Mouse (Mus musculus) neural tube, embryonic 10.5 days (tissue): ENCODE results near the gene Itpr2.

Source experiments
- DNase-seq: peaks from one replicate; pipeline ENCODE4 v3.0.0-alpha.2; 2017; ENCODE audit warnings: low spot score; ENCODE audit errors: extremely low spot score

Itpr2 gene

DNA sequence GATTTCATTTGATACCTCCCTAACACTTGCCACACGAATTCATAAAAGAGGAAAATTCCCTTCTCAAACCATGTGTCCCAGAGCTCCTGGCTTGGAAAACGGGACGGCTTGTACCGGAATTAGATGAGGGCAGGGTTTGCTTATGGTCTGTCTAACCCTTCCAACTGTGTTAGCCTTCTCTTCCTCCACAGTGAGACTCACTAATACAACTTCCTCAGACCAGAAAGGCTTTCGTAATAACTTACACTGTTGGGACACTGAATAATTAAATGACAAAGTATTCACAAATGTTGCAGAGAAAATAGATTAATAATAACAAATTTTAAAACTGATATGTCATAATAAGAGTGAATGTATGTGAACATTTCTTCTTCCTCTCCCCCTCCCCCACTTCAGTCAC is 187.7 kb downstream of the Itpr2 start:
- no peak for DNase-seq

GRCm38 (mm10) chr6:146313396-146313795 is 188.6 kb downstream of the Itpr2 start:
- no peak for DNase-seq

DNA sequence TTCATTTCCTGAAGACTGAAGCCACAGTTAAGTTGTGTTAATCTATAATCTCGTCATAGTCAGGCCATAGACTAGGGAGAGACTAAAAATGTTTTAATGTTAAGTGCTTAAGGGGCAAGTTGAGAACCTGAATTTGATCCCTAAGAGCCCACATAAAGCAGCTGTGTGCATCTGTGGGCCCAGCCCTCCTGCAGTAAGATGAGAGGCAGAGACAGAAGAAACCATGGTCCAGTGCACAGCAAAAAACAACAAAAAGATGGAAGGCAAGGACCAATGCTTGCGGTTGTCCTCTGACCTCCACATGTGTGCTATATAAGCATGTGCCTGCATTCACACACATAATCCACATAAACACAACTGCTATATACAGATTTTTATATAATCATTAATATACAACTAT is 191.8 kb downstream of the Itpr2 start:
- DNase-seq: no peak

DNA sequence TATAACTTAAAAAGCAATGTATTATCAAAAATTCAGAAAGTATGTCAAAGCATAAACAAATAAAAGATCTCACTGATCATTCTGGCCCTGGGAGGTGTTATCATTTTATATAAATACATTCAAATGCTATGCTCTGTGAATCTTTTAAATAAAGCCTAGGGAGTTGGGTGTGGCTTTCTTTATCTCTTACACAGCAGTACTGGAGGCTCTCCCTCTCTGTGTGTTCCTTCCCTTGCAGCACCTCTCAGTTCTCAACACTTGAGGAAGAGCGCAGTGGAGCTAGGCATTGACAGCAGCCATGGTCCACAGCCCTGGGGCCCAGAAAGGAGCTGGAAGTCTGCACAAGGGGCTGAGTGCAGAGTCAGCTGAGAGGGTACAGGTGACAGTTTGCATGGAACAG is 192.7 kb downstream of the Itpr2 start:
- DNase-seq: no peak

- no peak for DNase-seq
These were observed 196.0 kb downstream of the Itpr2 start for GRCm38 (mm10) chr6:146305995-146306394.

DNA sequence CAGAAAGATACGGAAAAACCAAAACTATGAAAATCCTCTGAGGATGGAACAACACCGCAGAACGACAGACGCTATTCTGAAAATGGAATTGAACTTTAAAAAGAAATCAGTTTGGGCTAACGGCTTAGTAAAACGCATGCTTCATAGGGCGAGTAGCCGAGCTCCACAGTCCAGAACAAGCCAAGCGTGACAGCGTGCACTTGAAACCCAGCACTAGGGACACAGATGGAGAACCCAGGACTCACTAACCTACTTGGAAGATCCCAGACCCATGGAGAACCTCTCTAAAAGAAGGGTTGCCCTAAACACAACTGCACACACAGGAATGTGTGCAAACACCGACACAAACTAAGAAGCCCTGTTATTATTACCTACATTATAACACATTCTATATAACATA is 197.9 kb downstream of the Itpr2 start:
- DNase-seq: no peak

GRCm38 (mm10) chr6:146303336-146303735 is 198.7 kb downstream of the Itpr2 start:
- no peak for DNase-seq

DNA sequence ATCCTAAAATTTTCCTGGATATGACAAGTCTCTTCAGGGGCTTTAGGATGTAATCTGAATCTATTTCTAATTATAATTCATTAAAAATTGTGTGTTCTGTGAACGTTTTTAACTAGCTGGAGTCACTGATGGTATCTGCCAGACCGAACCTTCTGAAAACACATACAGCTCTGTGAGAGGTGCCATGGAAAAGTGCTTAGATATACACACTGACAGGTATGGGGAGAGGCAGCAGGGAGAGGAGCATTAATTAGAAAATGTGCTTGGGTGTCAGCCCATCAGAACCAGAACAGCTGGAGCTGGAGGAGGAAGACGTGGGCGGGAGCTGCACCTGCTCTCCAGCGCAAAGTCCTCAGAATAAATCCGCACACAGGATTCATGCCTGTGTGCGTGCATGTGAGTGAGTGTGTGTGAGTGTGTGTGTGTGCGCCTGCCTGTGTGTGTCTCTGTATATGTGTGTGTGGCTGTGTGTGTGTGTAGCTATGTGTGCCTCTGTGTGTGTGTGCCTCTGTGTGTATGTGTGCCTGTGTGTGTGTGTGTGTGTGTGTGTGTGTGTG is 199.4 kb downstream of the Itpr2 start:
- DNase-seq: no peak

DNA sequence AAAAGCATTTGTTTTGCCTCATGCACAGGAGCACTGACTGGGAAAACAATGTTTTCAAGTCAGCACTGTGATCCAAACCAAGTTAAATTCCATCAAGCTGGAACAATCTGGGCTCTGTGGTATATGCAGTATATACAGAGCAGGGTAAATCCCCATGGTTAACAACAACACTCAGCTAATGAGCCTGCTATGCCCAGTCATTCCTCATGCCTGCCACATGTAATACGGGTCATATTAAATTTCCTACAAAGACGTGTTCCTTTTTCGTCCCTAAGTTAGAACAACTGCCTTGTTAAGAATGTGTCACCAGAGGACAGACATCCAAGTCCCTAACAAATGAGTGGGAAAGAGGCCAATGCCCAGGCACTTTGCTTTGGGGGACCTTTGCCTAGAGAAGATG is 199.9 kb downstream of the Itpr2 start:
- no peak for DNase-seq

GRCm38 (mm10) chr6:146300961-146301360 is 201.1 kb downstream of the Itpr2 start:
- DNase-seq: no peak

GRCm38 (mm10) chr6:146298712-146299111 is 203.3 kb downstream of the Itpr2 start:
- no peak for DNase-seq

GRCm38 (mm10) chr6:146291036-146291435 is 211.0 kb downstream of the Itpr2 start:
- no peak for DNase-seq

GRCm38 (mm10) chr6:146289801-146290200 is 212.2 kb downstream of the Itpr2 start:
- no peak for DNase-seq

GRCm38 (mm10) chr6:146288266-146288665 is 213.8 kb downstream of the Itpr2 start:
- no peak for DNase-seq

DNA sequence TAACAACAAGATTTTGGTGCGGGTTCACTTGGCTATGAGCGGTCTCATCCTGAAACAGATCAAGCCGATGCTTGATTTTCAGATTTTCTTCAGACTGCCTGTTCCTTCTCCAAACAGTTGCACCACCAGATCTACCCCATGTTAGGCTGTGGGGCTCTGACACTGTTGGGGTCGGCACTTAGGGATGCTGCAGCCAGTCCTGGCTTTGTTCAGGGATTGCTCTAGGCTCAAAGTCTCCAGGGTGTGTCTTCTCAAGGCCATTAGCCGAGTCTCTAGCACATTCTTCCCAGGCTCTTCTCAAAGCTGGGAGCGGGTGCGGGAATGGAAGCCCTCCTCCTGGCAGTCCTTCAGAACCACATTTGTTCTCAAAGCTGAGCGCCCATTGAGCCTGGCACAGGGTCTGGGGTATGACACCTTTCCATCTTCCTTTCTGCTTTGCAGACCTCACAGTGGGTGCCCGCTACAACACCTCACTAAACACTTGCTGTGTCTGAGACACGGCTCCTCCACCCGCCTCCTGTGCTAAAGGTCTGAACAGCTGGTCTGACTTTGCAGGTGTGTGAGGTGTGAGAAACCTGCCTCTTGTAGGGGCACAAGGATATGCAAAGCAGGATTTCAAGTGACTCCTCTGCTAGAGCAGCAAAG is 217.0 kb downstream of the Itpr2 start:
- no peak for DNase-seq

GRCm38 (mm10) chr6:146283981-146284380 is 218.0 kb downstream of the Itpr2 start:
- no peak for DNase-seq

GRCm38 (mm10) chr6:146282061-146282659 is 219.9 kb downstream of the Itpr2 start:
- no peak for DNase-seq

DNA sequence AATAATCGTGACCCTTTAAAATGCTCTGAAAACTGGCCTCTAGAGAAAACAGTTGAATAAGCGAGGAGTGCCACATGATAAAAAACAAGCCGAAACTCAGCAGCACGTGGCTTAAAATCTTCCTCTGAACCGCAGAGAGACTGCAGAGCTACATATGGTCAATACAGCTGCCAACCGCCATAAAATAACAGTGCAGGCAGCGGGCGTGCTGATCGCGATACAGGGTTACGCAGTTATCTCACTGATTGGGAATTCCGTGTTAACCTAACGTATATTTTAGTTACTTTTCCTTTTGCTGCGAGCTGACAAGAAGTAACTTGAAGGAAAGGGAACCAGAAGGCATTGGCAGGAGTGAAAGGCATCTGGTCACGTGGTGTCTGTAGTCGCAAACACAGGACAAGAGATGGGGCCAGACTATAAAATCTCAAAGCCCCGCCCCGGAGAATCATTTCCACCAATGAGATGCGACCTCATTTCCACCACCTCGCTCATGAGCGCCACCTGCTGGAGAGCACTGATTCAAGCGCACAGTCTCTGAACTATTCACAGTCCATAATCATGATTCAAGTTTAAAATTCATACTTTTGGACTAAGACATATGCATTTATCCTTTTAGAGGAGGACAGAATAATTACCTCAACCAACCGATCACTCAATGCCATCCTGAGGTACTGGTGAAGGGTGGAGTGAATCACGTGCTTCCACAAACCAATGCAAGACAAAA is 220.7 kb downstream of the Itpr2 start:
- DNase-seq: no peak

DNA sequence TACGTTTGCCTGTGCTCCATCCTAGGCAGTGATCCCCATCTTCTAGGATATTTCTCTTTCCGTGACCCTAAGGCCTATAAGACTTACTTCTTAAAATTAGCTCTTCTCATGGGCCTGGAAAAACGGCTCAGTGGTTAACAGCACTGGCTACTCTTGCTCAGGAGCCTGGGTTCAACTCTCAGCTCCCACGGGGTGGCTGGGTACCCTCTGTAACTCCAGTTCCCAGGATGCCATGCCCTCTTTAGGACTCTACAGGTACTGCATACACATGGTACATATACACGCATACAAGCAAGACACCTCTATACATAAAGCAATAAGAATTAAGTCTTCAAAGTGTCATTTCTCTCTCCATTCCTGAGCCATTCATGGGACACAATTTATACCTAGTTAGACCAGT is 228.8 kb downstream of the Itpr2 start:
- no peak for DNase-seq

- no peak for DNase-seq
These were observed 229.6 kb downstream of the Itpr2 start for GRCm38 (mm10) chr6:146272253-146273036.

- DNase-seq: no peak
These were observed 231.1 kb downstream of the Itpr2 start for GRCm38 (mm10) chr6:146270776-146271533.
